Mouse (Mus musculus): ENCODE results near the gene Irx3. TPM values are rescaled to one million over a fixed set of nuclear protein-coding genes. Genes with fewer than 3 reads are reported as not detected.

Gene Irx3
- polyA plus RNA-seq, 1 experiment from 2014 or later = not detected

DNA sequence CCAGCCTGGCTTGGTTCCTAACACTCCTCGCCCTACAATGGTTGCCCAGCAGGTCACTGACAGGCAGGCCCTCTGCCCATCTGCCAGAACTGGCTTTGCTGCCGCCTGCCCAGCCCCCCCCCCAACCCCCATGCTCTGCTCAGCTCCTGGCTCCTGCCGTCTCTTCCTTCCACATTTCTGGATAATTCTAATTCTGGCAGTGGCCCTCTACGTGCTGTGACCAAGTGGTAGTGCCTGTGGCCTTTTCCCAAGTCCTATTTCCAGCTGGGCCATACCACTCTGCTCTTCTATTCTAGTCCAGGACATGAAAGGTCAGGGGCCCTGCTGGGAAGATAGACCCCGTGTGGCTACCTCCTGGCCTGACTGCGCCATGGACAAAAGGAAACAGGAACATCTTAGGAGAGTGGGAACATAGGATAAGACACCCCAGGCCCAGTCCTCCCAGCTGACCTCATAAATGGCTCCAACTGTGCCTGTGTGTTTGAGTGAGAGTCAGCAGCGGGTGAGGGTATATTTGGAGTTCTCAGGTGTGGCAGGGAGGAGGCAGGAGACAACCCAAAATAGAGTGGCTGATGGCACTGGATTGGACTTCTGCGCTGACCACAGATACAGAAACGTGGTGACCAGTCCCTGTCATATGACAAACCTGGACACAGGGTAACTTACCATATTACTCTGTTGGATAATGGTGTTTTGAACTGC is 14.5 kb downstream of the Irx3 start:
- no peak overlapping the region for H3K27ac ChIP-seq
- 81% methylated on average over 9 of the region's 9 CpGs for WGBS (ENCODE audit: missing documents)
- H3K36me3 ChIP-seq (ENCODE audit: inconsistent target) = no peaks in the 10 kb centered on the region
- H3K4me3 ChIP-seq (ENCODE audit: inconsistent target) = no peak overlapping the region
- H3K79me2 ChIP-seq (ENCODE audit: inconsistent target) = no peaks in the 10 kb centered on the region

DNA sequence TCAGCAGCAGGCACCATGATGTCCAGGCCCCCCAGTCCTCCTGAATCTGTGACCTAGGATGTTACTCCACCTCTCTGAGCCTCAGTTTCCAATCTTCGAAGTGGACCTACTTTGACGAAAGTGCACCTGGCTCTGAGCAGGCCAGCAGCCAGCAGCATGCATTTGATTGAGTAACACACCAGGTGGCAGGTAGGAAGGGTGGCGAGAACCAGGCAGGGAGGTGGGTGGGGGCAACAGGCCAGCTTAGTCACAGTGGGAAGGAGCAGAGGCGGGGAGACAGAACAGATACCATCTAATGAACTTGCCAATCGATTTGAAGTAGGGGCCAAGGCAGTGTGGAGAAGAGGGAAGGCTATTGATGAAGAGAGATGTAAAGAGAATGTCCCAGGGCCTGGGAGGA is 18.9 kb downstream of the Irx3 start:
- Histone ChIP-seq H3K4me3 (ENCODE audit: inconsistent target) (no peak overlapping the region), H3K36me3 (ENCODE audit: inconsistent target) (no peaks in the 10 kb centered on the region), H3K79me2 (ENCODE audit: inconsistent target) (no peaks in the 10 kb centered on the region), H3K27ac (no peak overlapping the region)
- whole genome bisulfite sequencing (ENCODE audit: missing documents) = 72% methylated on average over 5 of the region's 5 CpGs

DNA sequence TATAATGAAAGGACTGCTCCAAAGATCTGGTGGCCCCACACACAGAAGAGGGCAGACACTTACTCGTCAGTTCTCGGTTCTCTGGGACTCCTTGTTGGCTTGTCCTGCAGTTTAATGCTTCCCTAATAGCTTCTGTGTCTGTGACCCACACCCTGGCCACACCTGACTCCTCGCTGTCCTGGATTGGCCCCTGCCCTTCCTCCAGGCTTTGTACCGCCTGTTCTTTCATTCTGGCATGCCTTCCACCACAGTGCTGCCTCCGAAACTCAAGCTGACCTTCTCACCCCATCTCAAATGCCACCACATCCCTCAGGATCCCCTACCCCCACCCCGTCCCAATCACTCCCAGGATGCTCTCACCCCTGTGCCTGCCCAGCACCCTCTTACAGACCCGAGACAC is 19.7 kb downstream of the Irx3 start:
- no peak overlapping the region for H3K27ac ChIP-seq
- 90% methylated on average over 6 of the region's 7 CpGs for WGBS (ENCODE audit: missing documents)
- no peak overlapping the region for H3K4me3 ChIP-seq (ENCODE audit: inconsistent target)
- H3K36me3 ChIP-seq (ENCODE audit: inconsistent target) = no peaks in the 10 kb centered on the region
- no peaks in the 10 kb centered on the region for H3K79me2 ChIP-seq (ENCODE audit: inconsistent target)

DNA sequence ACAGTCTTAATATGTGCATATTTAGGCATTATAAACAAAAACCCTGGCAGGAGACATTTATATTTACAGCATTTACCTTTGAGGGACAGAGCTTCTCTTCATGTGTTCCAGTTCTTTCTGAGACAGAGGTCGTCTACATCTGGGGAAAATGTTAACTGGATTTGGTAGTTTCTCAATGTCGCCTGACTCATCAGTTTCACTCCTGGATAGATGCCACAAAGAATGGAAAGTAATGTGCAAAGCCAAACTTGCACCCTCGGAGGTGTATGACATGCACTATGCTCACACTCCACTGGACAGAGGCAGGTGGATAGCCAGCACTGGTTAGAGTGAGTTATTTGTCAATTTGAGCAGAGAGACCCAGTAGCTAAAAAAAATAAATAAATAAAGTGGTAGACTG is 21.2 kb downstream of the Irx3 start:
- Histone ChIP-seq H3K79me2 (ENCODE audit: inconsistent target) (no peaks in the 10 kb centered on the region), H3K27ac (no peak overlapping the region), H3K36me3 (ENCODE audit: inconsistent target) (no peaks in the 10 kb centered on the region), H3K4me3 (ENCODE audit: inconsistent target) (no peak overlapping the region)
- WGBS (ENCODE audit: missing documents) = 48% methylated on average over 3 of the region's 3 CpGs

DNA sequence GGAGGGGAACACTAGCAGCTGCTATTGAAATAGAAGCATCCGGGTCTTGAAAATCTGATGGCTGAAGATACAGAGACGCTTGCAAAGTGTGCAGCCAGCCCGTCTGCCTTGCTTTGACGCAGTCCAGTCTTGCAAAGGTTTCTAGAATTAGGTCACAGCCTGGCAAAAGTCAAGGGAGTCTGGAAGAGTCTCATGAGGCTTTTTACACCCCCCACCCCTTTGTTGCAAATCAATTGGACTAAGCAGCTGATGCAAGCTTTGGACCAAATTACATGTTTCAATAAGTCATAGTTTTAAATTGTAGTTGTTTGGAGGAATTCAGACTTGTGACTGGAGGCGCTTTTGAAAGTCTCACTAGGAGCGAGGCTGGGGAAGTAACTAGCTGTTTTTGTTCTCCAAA is 33.0 kb downstream of the Irx3 start:
- no peak overlapping the region for H3K4me3 ChIP-seq (ENCODE audit: inconsistent target)
- WGBS (ENCODE audit: missing documents) = 92% methylated on average over 6 of the region's 6 CpGs
- H3K36me3 ChIP-seq (ENCODE audit: inconsistent target) = no peaks in the 10 kb centered on the region
- H3K79me2 ChIP-seq (ENCODE audit: inconsistent target) = no peaks in the 10 kb centered on the region
- H3K27ac ChIP-seq = no peak overlapping the region

DNA sequence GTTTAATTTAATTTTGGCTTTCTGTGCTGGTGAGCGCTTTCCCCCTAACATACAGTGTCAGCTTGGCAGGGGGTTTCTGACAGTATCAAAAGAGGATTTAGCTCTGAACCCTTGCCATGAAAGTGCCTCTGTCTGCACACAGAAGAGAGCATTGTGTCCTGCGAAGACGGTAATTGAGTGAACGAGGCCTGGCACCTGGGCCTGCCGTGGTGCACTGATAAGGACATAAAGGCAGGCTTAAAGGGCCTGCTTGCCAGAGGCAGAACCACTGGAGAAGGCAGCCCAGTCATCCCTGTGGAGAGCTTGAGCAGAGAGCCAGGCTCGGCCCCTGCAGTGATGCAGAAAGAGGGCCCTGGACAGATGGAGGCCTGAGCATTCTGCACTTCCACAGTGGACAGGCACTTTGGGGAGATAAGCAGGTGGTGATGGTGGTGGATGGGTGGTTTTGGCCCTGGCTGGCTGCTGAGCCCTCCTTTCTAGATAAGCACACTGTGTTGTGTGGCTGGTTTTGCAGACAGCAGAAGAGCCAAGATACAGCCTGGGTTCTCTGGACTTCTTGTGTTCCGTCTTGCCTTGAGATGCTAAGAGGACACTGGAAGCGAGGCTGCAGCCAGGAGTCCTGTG is 36.3 kb downstream of the Irx3 start:
- H3K79me2 ChIP-seq (ENCODE audit: inconsistent target) = no peaks in the 10 kb centered on the region
- no peak overlapping the region for H3K4me3 ChIP-seq (ENCODE audit: inconsistent target)
- no peaks in the 10 kb centered on the region for H3K36me3 ChIP-seq (ENCODE audit: inconsistent target)
- WGBS (ENCODE audit: missing documents) = 93% methylated on average over 8 of the region's 8 CpGs
- H3K27ac ChIP-seq = no peak overlapping the region

DNA sequence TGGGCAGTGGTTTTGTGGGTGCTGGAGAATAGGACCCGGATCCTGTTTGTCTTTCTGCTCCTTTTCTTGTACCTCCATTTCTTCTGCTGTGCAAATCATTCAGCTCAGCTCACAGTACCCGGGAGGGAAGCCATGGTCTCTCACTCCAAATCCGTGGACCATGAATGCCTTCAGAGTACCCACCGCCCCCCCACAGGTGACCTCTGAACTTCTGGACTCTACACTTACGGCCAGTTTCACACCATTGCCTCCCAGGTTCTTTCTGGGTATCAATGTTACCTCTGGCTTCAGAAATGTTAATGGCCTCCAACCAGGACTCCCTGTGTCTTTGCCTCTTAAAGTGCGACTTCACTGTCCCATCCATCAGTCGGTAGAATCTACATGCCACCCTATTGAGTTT is 46.3 kb downstream of the Irx3 start:
- no peaks in the 10 kb centered on the region for H3K79me2 ChIP-seq (ENCODE audit: inconsistent target)
- no peak overlapping the region for H3K4me3 ChIP-seq (ENCODE audit: inconsistent target)
- no peaks in the 10 kb centered on the region for H3K36me3 ChIP-seq (ENCODE audit: inconsistent target)
- H3K27ac ChIP-seq = no peak overlapping the region
- WGBS (ENCODE audit: missing documents) = 89% methylated on average over 7 of the region's 7 CpGs

DNA sequence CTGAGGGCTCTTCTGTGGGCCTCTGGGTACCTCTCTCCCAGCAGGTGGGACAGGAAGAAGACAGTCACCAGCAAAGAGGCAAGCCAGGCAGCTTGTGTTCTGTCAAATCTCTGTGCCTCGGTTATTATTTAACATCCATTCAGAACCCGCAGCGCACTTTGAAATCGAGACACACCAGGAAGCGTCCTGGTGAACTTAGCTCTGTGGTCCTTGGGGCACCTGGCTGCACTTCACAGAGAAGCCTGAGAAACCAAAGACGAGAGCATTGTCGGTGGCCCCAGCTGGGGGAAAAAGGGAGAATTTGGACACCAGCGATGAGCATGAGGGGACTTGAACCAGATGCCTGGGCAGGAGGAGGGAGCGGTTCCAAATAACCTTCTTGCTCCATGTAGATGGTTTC is 46.8 kb downstream of the Irx3 start:
- WGBS (ENCODE audit: missing documents) = 95% methylated on average over 9 of the region's 9 CpGs

DNA sequence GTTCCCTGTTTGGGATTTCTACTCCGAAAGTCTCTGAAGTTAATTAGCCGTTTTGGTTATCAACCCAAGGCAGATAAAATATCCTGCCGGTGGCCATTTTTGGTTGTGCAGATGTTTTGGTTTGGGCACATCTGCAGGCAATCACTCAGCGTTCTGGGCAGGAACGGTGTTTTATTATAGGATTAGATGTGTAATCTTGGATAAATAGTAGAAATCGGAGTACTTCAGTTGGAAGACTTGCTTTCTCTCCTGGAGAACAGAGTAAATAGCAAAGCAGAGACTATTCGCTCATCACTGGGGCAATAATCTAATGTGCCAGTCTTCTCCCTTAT is 51.1 kb downstream of the Irx3 start:
- Histone ChIP-seq H3K79me2 (ENCODE audit: inconsistent target) (no peaks in the 10 kb centered on the region), H3K4me3 (ENCODE audit: inconsistent target) (no peak overlapping the region), H3K27ac (no peak overlapping the region), H3K36me3 (ENCODE audit: inconsistent target) (no peaks in the 10 kb centered on the region)
- 94% methylated on average over 7 of the region's 7 CpGs for WGBS (ENCODE audit: missing documents)

More for the DNA sequence above, 46.8 kb downstream of the Irx3 start:
- H3K27ac ChIP-seq = no peak overlapping the region
- no peaks in the 10 kb centered on the region for H3K79me2 ChIP-seq (ENCODE audit: inconsistent target)
- H3K36me3 ChIP-seq (ENCODE audit: inconsistent target) = no peaks in the 10 kb centered on the region
- no peak overlapping the region for H3K4me3 ChIP-seq (ENCODE audit: inconsistent target)

DNA sequence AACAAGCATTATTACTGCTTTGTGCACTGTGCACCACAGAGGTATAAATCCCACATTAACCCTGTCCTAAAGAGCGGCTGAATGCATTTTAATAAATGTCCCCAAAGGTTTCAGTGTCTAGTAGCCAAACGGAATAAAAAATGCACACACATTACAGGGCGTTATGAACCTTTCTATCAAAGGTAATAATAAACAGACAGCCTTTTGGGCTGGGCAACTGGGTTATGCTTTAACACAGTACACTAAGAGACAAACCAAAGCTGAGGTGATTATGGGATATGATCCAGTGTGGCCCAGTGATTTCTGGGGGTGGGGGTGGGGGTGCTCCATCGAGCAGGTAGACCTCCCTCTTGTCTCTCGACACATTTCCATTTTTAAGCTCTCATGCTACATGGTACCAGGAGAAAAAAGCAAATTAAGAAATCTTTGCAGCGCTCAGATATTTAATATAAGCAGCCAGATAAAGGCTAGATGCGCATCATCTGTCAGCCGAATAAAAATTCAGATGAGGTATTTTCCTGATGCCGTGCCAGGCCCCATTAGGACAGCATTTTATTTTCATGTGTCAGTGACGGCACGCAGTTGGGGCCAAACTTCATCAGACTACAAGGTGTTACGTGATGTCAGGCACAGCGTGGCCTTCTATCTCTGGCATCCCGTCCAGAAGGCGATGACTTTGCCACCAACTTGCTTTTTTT is 51.6 kb downstream of the Irx3 start:
- Histone ChIP-seq H3K4me3 (ENCODE audit: inconsistent target) (no peak overlapping the region), H3K79me2 (ENCODE audit: inconsistent target) (no peaks in the 10 kb centered on the region), H3K36me3 (ENCODE audit: inconsistent target) (no peaks in the 10 kb centered on the region), H3K27ac (no peak overlapping the region)
- WGBS (ENCODE audit: missing documents) = 95% methylated on average over 14 of the region's 15 CpGs

DNA sequence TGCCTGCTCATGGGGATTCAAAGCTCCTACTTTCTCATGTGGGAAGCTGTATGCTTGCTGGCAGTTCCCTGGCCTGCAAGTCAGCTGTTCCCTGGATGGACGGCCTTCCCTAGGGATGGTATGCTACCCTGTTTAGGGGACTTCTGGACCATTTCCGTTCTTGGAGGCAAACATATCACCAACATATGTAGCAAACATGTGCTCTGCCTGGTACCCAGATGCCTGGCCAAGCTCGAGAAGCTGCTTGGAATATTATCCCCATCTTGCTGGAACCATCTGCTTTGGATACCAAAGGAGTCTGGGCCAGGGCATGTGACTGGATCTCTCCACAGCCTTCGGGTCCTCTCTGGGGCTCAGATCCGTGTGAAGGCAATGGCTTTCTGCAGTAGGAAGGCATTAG is 52.5 kb downstream of the Irx3 start:
- Histone ChIP-seq H3K4me3 (ENCODE audit: inconsistent target) (no peak overlapping the region), H3K79me2 (ENCODE audit: inconsistent target) (no peaks in the 10 kb centered on the region), H3K27ac (no peak overlapping the region), H3K36me3 (ENCODE audit: inconsistent target) (no peaks in the 10 kb centered on the region)
- 81% methylated on average over 5 of the region's 5 CpGs for WGBS (ENCODE audit: missing documents)

Measured in macrophage (primary cell).